8 mouse cellular contexts compared by ENCODE assay signal in the genomic region with DNA sequence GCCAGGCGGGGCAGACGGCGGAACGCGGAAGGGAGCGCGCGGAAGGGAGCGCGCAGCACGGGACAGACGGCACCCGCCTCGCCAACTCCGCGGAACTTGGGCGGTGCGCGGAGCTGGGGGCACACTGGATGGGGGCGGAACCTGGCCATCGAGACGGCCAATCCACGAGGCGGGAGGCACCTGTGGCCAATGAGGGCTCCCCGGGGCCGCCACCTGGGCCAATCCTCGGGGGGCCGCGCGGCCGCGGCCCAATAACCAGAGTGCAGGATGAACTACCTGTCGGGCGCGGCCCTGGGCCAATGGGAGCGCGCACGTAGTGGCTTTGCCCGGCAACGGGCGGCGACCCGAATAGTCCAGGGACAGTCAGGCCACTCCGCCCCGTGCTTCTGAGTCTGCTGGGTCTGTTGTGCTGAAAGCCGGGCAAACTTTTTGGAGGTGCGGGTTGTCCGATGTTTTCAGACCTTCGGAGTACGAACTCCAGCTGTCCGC. TPM values are rescaled to one million over a fixed set of nuclear protein-coding genes. Genes with fewer than 3 reads are reported as not detected.
DNase-seq lines count a peak whose midpoint lies in the region; ATAC-seq and TF ChIP-seq lines count a peak whose summit lies in the region.

A gene (minus strand): TSS at position 59 of the 489 bp plus-strand sequence.

- H3K36me3 ChIP-seq in forebrain, embryonic 16.5 days (ENCODE audit: control insufficient read depth, insufficient read depth): no peaks in the 10 kb centered on the region
- H3K36me3 ChIP-seq in hindbrain, embryonic 10.5 days: no peaks in the 10 kb centered on the region
- H3K36me3 ChIP-seq in lung, embryonic 14.5 days (ENCODE audit: insufficient read depth): no peaks in the 10 kb centered on the region

- H3K4me3 ChIP-seq in forebrain, embryonic 16.5 days (replicated peaks; ENCODE audit: low read length): peak within 1 kb of the TSS; percentile 38
- peak within 1 kb of the TSS; percentile 56 for H3K4me3 ChIP-seq in hindbrain, embryonic 10.5 days
- H3K4me3 ChIP-seq in lung, embryonic 14.5 days (ENCODE audit: low read depth, low read length): peak within 1 kb of the TSS; percentile 45

- H3K4me2 ChIP-seq in forebrain, embryonic 16.5 days (ENCODE audit: low read length): peak within 1 kb of the TSS; percentile 51
- peak within 1 kb of the TSS; percentile 59 for H3K4me2 ChIP-seq in lung, embryonic 14.5 days

- no peak within 1 kb of the TSS for H3K27ac ChIP-seq in forebrain, embryonic 16.5 days (ENCODE audit: low read length)
- peak within 1 kb of the TSS; percentile 45; the same call in 1 of the 2 replicates for H3K27ac ChIP-seq in hindbrain, embryonic 10.5 days
- peak within 1 kb of the TSS; percentile 46 for H3K27ac ChIP-seq in lung, embryonic 14.5 days (ENCODE audit: low read depth)

- peaks cover 12% of the 10 kb centered on the region for H3K4me1 ChIP-seq in forebrain, embryonic 16.5 days (replicated peaks; ENCODE audit: control insufficient read depth, insufficient read depth, low read length)
- peaks cover 37% of the 10 kb centered on the region for H3K4me1 ChIP-seq in hindbrain, embryonic 10.5 days (replicated peaks)
- H3K4me1 ChIP-seq in lung, embryonic 14.5 days (ENCODE audit: insufficient read depth): no peaks in the 10 kb centered on the region; the same call in 1 of the 2 replicates

- no peaks in the 10 kb centered on the region for H3K9me3 ChIP-seq in forebrain, embryonic 16.5 days (ENCODE audit: control insufficient read depth, low read length)
- H3K9me3 ChIP-seq in hindbrain, embryonic 10.5 days: no peaks in the 10 kb centered on the region
- no peaks in the 10 kb centered on the region for H3K9me3 ChIP-seq in lung, embryonic 14.5 days (ENCODE audit: low read depth, low read length)

- no peak within 1 kb of the TSS for H3K9ac ChIP-seq in forebrain, embryonic 16.5 days (replicated peaks; ENCODE audit: low read depth, low read length)
- peak within 1 kb of the TSS; percentile 43 for H3K9ac ChIP-seq in lung, embryonic 14.5 days

- TF ChIP-seq POLR2A in brain, embryonic 14.5 days (IDR thresholded peaks at IDR 0.05; ENCODE audit: borderline replicate concordance, extremely low read depth, insufficient read depth, insufficient read length, poor library complexity, severe bottlenecking): no peak

- ATAC-seq in forebrain, embryonic 16.5 days: peak; percentile 52; the same call in 1 of the 2 replicates
- ATAC-seq in lung, embryonic 14.5 days (ENCODE audit: insufficient read depth): peak; percentile 98

- WGBS in forebrain, embryonic 16.5 days: under 1% methylated on average over 51 of the region's 51 CpGs
- WGBS in hindbrain, embryonic 10.5 days: under 1% methylated on average over 51 of the region's 51 CpGs
- WGBS in lung, embryonic 14.5 days: under 1% methylated on average over 49 of the region's 51 CpGs

- TF ChIP-seq CTCF in brain, embryonic 14.5 days (IDR thresholded peaks at IDR 0.05; ENCODE audit: borderline replicate concordance, extremely low read depth, insufficient read depth, insufficient read length): no peak
- no peak for TF ChIP-seq CTCF in lung, embryonic 14.5 days (IDR thresholded peaks at IDR 0.05; ENCODE audit: low read depth)

- DNase-seq in CD4-positive helper T cell, adult 2 months (ENCODE audit: low read depth, low spot score): peak; percentile 92
- DNase-seq in brain, embryonic 14.5 days (ENCODE audit: low read depth): peak; percentile 68
- DNase-seq in hindbrain, embryonic 10.5 days (ENCODE audit: low spot score): peak; percentile 79
- no peak for DNase-seq in layer of hippocampus, adult 8-10 months (ENCODE audit: low spot score in 2 of 2)
- DNase-seq in lung, embryonic 14.5 days: peak; percentile 84
- DNase-seq in ovary, postnatal 14 days (ENCODE audit: low spot score): peak; percentile 55
- peak; percentile 80 for DNase-seq in thymus, postnatal 0 days (ENCODE audit: low spot score)

- peaks cover 45% of the 10 kb centered on the region for H3K27me3 ChIP-seq in forebrain, embryonic 16.5 days (replicated peaks; ENCODE audit: control insufficient read depth, insufficient read depth, low read length)
- peaks cover 70% of the 10 kb centered on the region for H3K27me3 ChIP-seq in hindbrain, embryonic 10.5 days (ENCODE audit: insufficient read depth, poor library complexity, severe bottlenecking)
- H3K27me3 ChIP-seq in lung, embryonic 14.5 days (ENCODE audit: insufficient read depth, low read length): peaks cover 39% of the 10 kb centered on the region

RNA-seq across cellular contexts. Expression of the gene that starts here (rescaled TPM):
- polyA plus RNA-seq in brain, embryonic 14.5 days (2012; rRNA removed): 73.8 and 80.3 TPM in 2 replicates
- polyA plus RNA-seq in forebrain, embryonic 16.5 days (2015; fragmentation: Nextera tagmentation; extraction: Ambion mirVana): 68.9 and 86.5 TPM in 2 replicates
- polyA plus RNA-seq in hindbrain, embryonic 10.5 days (2016; fragmentation: Nextera tagmentation; extraction: Ambion mirVana): 14.9 and 19.3 TPM in 2 replicates
- total RNA-seq in layer of hippocampus, adult 8-10 months (2022): 100 to 1,000 TPM; 144 to 189 (median 169) TPM
- polyA plus RNA-seq in lung, embryonic 14.5 days (2014; fragmentation: Nextera tagmentation; extraction: Ambion mirVana): 12.7 and 13.4 TPM in 2 replicates
- 7.3 and 9.9 TPM in 2 replicates for polyA plus RNA-seq in thymus, postnatal 0 days (2015; fragmentation: Nextera tagmentation; extraction: Ambion mirVana)

Comparison
In these comparisons a context has a peak if more than half of its experiments do, and no peak if none do; other contexts are left out.
1. DNase-seq: peak in CD4-positive helper T cell, adult 2 months (single experiment), brain, embryonic 14.5 days (single experiment), hindbrain, embryonic 10.5 days (single experiment), lung, embryonic 14.5 days (single experiment), ovary, postnatal 14 days (single experiment) and thymus, postnatal 0 days (single experiment); none in layer of hippocampus, adult 8-10 months (0 of 2).
2. Peak in every context shown above with its lines, with median percentiles within 50 percentile points of each other: H3K4me3 ChIP-seq.